Mouse (Mus musculus): ENCODE measurements around the gene Spry2. TPM values are rescaled to one million over a fixed set of nuclear protein-coding genes. Genes with fewer than 3 reads are reported as not detected.

Spry2 gene
- polyA plus RNA-seq, 1 experiment from 2014 or later: 53.3 TPM

DNA sequence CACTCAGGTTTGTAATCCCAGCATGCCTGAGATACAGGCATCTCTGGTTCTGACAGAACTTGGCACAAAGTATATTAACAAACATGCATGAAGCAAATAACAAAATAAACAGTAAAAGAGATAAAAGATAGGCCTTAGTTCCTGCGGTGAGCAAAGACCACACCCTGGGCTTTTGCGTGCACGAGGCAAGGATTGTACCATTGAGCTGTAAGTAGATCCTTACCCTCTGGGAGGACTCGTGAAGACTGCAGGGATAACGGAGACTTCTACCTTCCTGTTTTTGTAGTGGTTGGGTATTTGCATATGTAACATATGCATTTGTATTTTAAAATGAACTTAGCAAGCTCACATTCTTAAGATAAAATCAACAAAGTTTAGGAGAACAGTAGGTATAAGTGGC is 37.7 kb downstream of the Spry2 start:
- H3K4me1 ChIP-seq (replicated peaks): no peaks in the 10 kb centered on the region
- no peaks in the 10 kb centered on the region for H3K36me3 ChIP-seq
- no peak overlapping the region for H3K9ac ChIP-seq
- H3K27ac ChIP-seq: no peak overlapping the region
- 45% methylated on average over 5 of the region's 5 CpGs for WGBS
- no peak for ATAC-seq
- H3K4me2 ChIP-seq (replicated peaks): no peak overlapping the region
- no peak overlapping the region for H3K4me3 ChIP-seq (replicated peaks)
- no peaks in the 10 kb centered on the region for H3K9me3 ChIP-seq
- no peaks in the 10 kb centered on the region for H3K27me3 ChIP-seq (replicated peaks)

- Histone ChIP-seq H3K9ac (no peak overlapping the region), H3K4me2 (replicated peaks) (no peak overlapping the region), H3K27me3 (replicated peaks) (no peaks in the 10 kb centered on the region), H3K36me3 (no peaks in the 10 kb centered on the region), H3K9me3 (no peaks in the 10 kb centered on the region), H3K27ac (no peak overlapping the region), H3K4me3 (replicated peaks) (no peak overlapping the region), H3K4me1 (replicated peaks) (no peaks in the 10 kb centered on the region)
- WGBS: 43% methylated on average over 7 of the region's 7 CpGs
- ATAC-seq: no peak
Measured at GRCm38 (mm10) chr14:105851359-105852067, 45.1 kb downstream of the Spry2 start.

Other genes starting within 250 kb of the Spry2 start
- gene Trim52, start 209.4 kb upstream of the Spry2 start, polyA plus RNA-seq (2015; fragmentation: Nextera tagmentation; extraction: Ambion mirVana): not detected in 2 replicates